Mouse (Mus musculus): Measurements from ENCODE around the gene Zfp207. TPM values are rescaled to one million over a fixed set of nuclear protein-coding genes. Genes with fewer than 3 reads are reported as not detected.
"Not testable (repeated sequence)": the region's sequence is repeated elsewhere in the genome, so short reads cannot be mapped to it uniquely, and the experiment has no call there.

Gene Zfp207
- 264 and 274 TPM in 2 replicates for polyA plus RNA-seq (2016; fragmentation: Nextera tagmentation; extraction: Ambion mirVana)

DNA sequence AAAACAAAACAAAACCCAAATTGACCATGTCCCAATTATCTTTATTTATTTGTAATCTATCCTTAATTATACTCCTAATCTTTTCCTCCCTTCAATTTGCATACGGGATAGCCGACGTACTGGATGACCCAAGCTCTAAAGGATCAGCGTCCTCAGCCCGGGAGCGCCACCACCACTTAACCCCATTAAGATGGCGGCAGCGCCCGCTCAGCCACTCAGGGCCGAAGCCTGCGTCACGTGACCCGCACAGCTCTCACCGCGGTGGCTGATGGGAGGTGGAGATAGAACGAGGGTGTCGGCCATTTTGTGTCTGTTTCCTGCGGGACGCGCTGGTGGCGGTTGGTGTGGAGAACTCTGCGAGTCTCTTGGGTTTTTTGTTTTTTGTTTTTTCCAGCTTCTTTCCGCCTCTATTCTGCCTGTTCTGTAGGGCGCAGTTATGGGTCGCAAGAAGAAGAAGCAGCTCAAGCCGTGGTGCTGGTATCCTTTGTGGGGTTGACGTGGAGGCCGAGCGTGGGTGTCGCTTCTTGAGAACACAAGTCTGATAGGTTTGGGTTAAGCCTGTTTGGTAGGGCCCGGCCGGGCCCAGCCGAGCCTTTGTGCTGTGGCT, at the start of gene Zfp207:
Gene Zfp207, plus strand, starts transcription at position 261 of the 607 bp plus-strand sequence.
- peak within 1 kb of the TSS; percentile 89 for H3K27ac ChIP-seq
- H3K9me3 ChIP-seq: no peaks in the 10 kb centered on the region
- WGBS: under 1% methylated on average over 33 of the region's 33 CpGs
- H3K9ac ChIP-seq: peak within 1 kb of the TSS; percentile 93
- peaks cover 23% of the 10 kb centered on the region for H3K4me1 ChIP-seq
- peak within 1 kb of the TSS; percentile 92 for H3K4me2 ChIP-seq (replicated peaks)
- peak within 1 kb of the TSS; percentile 86 for H3K4me3 ChIP-seq
- H3K27me3 ChIP-seq: no peaks in the 10 kb centered on the region
- peak; percentile 93 for ATAC-seq (ENCODE audit: insufficient number of reproducible peaks, insufficient read depth, low FRiP score, low TSS enrichment)
- peaks cover 13% of the 10 kb centered on the region for H3K36me3 ChIP-seq

DNA sequence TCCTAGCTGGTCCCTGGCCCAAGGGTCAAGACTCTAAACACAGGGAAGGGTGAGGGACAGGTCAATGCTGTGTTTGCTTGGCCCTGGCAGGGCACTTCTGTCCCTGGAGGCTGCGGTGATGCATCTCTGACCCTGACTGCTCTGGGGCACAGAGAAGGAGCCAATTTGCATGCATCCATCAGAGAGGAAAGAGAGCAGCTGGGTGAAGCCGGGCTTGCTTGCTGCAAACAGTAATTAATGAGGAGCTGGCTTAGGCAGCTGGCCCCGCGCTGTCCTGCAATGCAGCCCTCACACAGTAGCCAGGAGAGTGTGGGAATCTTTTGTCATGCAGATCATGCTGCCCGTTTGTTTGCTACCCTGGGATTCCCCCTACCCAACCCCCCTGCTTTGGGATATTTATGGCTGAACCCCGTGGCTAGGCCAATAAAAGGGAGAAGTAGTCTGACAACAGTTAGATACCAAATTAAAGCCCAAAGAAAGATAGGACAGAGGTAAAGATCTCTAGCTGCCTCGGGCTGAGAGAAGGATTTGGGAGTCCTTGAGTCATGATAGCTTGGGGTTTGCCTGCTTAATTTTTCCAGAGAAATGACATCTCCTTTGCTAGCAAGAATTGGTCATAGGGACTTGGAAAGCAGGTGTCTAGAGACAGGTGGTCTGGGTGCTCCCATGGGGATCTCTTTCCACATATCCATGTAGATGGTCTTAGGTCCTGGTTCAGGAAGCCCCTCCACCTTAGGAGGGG, 47.3 kb upstream of the Zfp207 start:
- Histone ChIP-seq H3K4me2 (replicated peaks) (no peak overlapping the region), H3K4me3 (no peak overlapping the region), H3K9ac (no peak overlapping the region), H3K27me3 (no peaks in the 10 kb centered on the region), H3K9me3 (no peaks in the 10 kb centered on the region), H3K36me3 (no peaks in the 10 kb centered on the region), H3K4me1 (no peaks in the 10 kb centered on the region), H3K27ac (no peak overlapping the region)
- 1% methylated on average over 7 of the region's 7 CpGs for WGBS
- 0 out of 2 replicates have a peak, but pooled peaks have one; percentile 48 for ATAC-seq (ENCODE audit: insufficient number of reproducible peaks, insufficient read depth, low FRiP score, low TSS enrichment)

DNA sequence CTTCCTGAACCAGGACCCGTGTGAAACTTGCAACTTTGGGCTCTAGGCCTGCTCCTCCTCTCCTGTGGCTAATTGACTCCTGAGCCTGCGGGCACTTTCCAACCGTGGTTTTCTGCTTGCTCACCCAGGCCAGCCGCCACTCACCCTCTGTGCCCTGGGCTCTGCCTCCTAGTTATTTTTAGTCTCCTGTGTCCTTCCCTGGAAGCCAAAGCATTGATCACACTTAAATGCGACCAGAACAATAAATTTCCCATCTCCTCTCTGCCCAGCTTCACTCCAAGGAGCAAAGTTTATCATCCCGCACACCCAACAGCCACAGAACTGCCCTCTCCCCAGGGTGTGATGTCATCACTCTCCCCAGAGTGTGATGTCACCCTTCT, 46.7 kb upstream of the Zfp207 start:
- no peak overlapping the region for H3K4me3 ChIP-seq
- no peaks in the 10 kb centered on the region for H3K27me3 ChIP-seq
- H3K4me2 ChIP-seq (replicated peaks): no peak overlapping the region
- no peak overlapping the region for H3K27ac ChIP-seq
- 16% methylated on average over 6 of the region's 6 CpGs for WGBS
- no peak overlapping the region for H3K9ac ChIP-seq
- no peaks in the 10 kb centered on the region for H3K4me1 ChIP-seq
- no peak for ATAC-seq (ENCODE audit: insufficient number of reproducible peaks, insufficient read depth, low FRiP score, low TSS enrichment)
- H3K36me3 ChIP-seq: no peaks in the 10 kb centered on the region
- H3K9me3 ChIP-seq: no peaks in the 10 kb centered on the region

DNA sequence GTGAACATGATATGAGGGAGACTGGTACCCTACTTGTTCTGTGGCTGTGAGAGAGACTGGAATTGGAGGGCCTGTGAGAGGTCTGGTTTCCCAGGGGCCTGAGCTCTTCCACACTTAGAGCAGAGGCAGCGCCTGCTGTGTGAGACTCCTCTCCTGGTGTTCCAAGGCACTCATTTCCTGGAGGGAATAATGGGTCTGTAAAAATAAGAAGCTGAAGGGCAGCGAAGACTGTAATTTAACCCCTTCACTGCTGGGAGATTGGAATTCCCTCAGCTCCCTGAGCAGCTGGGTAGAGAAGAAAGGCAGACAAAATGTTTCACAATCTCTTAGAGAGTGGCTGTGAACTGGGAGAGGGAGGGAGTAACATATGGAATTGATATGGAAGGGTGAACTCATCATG, 40.6 kb upstream of the Zfp207 start:
- no peaks in the 10 kb centered on the region for H3K36me3 ChIP-seq
- no peak for ATAC-seq (ENCODE audit: insufficient number of reproducible peaks, insufficient read depth, low FRiP score, low TSS enrichment)
- H3K4me1 ChIP-seq: peaks cover 11% of the 10 kb centered on the region
- no peaks in the 10 kb centered on the region for H3K9me3 ChIP-seq
- H3K4me3 ChIP-seq: no peak overlapping the region
- no peak overlapping the region for H3K9ac ChIP-seq
- H3K27me3 ChIP-seq: no peaks in the 10 kb centered on the region
- H3K4me2 ChIP-seq (replicated peaks): no peak overlapping the region
- WGBS: 0% methylated on average over 2 of the region's 2 CpGs
- no peak overlapping the region for H3K27ac ChIP-seq

DNA sequence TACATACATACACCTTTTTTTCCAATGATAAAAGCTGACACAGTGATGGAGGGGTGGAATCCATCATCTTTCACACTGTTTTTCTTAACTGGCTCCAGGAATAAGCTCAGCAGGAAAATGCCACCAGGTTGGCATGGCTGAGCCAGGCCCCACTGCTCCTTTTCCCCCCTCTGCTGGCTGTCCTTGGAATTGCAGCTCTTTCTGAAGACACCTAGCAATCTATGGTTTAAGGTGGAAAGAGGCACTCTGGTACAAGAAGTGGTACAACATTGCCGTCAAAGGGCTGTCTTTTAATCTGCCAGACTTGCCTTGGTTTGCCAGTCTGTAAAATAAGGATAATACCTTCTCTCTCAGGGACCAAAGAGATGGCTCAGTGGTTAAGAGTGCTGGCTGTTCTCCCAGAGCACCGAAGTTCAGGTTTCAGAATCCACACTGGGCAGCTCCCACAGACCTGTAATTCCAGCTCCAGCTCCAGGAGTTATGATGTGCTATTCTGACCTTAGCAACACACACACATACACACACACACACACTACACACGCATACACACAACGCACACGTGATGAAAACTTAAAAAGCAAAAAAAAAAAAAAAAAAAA, 31.1 kb upstream of the Zfp207 start:
- H3K4me2 ChIP-seq (replicated peaks): no peak overlapping the region
- ATAC-seq (ENCODE audit: insufficient number of reproducible peaks, insufficient read depth, low FRiP score, low TSS enrichment): 0 out of 2 replicates have a peak, but pooled peaks have one; percentile 35
- no peaks in the 10 kb centered on the region for H3K9me3 ChIP-seq
- no peak overlapping the region for H3K4me3 ChIP-seq
- 72% methylated on average over 5 of the region's 5 CpGs for WGBS
- no peaks in the 10 kb centered on the region for H3K36me3 ChIP-seq
- no peaks in the 10 kb centered on the region for H3K27me3 ChIP-seq
- H3K9ac ChIP-seq: no peak overlapping the region
- H3K27ac ChIP-seq: no peak overlapping the region
- no peaks in the 10 kb centered on the region for H3K4me1 ChIP-seq

DNA sequence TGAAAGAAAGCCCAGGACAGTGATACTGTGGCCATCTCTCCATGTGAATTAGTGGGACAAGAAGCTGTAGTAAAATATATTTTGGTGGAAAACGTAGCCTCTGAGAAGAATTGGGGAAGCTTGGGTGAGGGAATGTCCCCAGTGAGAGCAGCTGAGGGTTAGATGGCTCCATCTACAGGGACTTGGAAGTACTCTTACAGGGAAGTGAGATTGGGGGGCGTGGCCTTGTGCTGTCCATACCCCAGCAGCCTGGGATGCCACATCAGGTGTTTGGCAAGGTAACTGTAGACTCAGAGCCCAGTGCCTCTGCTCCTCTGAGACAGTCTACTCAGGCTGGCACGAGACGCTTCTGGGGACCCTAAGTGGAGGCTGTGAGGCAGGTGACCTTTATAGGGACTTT, 28.2 kb upstream of the Zfp207 start:
- no peak overlapping the region for H3K4me3 ChIP-seq
- 0 out of 2 replicates have a peak, but pooled peaks cover 4% of the 10 kb centered on the region for H3K36me3 ChIP-seq
- H3K4me1 ChIP-seq: no peaks in the 10 kb centered on the region
- no peak overlapping the region for H3K9ac ChIP-seq
- no peaks in the 10 kb centered on the region for H3K9me3 ChIP-seq
- H3K27me3 ChIP-seq: no peaks in the 10 kb centered on the region
- 44% methylated on average over 4 of the region's 4 CpGs for WGBS
- no peak for ATAC-seq (ENCODE audit: insufficient number of reproducible peaks, insufficient read depth, low FRiP score, low TSS enrichment)
- H3K4me2 ChIP-seq (replicated peaks): no peak overlapping the region
- H3K27ac ChIP-seq: no peak overlapping the region

DNA sequence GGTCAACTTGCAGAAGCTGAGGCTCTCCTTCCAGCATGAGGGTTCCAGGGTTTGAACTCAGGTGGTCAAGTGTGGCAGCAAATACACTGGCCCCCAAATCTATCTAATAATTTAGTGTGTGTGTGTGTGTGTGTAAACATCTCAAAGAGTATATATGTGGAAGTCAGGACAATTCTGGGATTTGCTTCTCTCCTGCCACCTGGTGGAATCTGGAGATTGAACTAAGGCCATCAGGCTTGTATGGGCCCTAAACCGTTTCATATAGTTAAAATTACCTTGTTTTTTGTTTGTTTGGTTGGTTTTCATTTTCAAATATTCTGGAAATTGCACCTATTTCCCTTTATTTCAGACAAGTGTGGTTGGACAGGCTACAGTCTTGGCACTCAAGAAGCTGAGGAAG, 14.1 kb upstream of the Zfp207 start:
- peaks cover 48% of the 10 kb centered on the region for H3K36me3 ChIP-seq
- WGBS: 83% methylated on average over 1 of the region's 1 CpGs
- no peak for ATAC-seq (ENCODE audit: insufficient number of reproducible peaks, insufficient read depth, low FRiP score, low TSS enrichment)
- H3K27me3 ChIP-seq: no peaks in the 10 kb centered on the region
- H3K27ac ChIP-seq: no peak overlapping the region
- H3K9ac ChIP-seq: no peak overlapping the region
- H3K9me3 ChIP-seq: no peaks in the 10 kb centered on the region
- H3K4me2 ChIP-seq (replicated peaks): no peak overlapping the region
- no peaks in the 10 kb centered on the region for H3K4me1 ChIP-seq
- H3K4me3 ChIP-seq: no peak overlapping the region

DNA sequence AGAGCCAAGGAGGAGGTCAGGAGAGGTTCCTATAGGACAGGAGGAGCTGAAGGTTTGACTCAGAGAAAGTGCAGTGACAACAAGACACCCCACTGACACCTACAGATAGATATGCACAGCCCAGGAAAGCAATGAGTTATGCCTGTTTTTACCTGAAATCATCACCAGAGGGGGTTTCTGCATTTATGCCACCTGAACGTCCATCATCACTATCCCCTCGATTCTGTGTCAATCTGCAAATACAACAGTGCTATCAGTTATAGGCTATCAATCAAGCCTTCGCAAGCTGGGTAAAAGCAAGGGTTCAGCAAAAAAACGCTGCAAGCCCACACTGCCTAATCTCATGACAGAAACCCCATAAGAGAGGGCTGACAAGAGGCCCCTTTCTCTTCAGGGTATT, 6.4 kb upstream of the Zfp207 start:
- peak overlapping the region; percentile 70; the same call in 1 of the 2 replicates for H3K4me2 ChIP-seq (replicated peaks)

DNA sequence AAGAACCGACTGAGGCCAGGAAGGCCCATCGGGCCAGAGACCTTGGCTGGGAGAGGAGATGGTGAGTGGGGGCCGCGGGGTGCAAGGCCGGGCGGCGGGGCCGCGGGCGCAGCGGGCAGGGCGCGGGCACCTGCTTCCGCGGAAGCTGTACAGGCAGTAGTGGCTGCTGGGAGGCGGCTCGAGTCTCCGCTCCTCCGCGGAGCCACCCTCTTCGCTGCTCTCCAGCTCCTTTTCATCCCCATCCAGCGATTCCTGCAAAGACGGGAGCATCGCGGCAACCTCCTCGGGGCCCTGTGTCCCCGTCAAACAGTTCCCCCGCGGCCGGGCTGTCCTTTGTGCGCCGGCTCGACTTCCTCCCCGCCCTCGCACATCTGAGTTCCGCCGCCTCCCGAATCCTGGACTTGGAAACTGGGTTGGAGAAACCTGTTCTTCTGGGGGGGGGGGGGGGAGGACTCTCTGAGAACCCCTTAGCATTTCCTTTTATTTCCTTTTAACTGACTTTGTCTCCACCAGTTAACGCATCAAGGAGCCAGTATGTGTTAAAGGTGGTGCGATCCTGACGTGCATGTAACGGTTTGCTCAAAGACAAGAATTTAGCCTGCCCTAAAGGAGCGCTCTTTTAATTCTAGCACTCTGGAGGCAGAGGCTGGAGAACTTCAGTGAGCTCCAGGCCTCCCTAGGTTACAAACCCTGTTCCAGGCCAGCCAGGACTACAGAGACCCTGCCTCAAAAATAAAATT, 5.2 kb upstream of the Zfp207 start, which contains the start of gene 5730455P16Rik:
Gene 5730455P16Rik, minus strand, starts transcription at position 323 of the 740 bp plus-strand sequence.
- 2% methylated on average over 43 of the region's 43 CpGs for WGBS
- H3K4me1 ChIP-seq: 0 out of 2 replicates have a peak, but pooled peaks cover 10% of the 10 kb centered on the region
- H3K4me3 ChIP-seq: peak within 1 kb of the TSS; percentile 73

More for the DNA sequence above, 6.4 kb upstream of the Zfp207 start:
- no peak overlapping the region for H3K27ac ChIP-seq
- H3K4me3 ChIP-seq: no peak overlapping the region
- H3K27me3 ChIP-seq: no peaks in the 10 kb centered on the region
- H3K9ac ChIP-seq: no peak overlapping the region
- H3K4me1 ChIP-seq: 0 out of 2 replicates have a peak, but pooled peaks cover 10% of the 10 kb centered on the region
- H3K36me3 ChIP-seq: peaks cover 26% of the 10 kb centered on the region
- WGBS: 68% methylated on average over 4 of the region's 4 CpGs
- no peaks in the 10 kb centered on the region for H3K9me3 ChIP-seq
- ATAC-seq (ENCODE audit: insufficient number of reproducible peaks, insufficient read depth, low FRiP score, low TSS enrichment): no peak

DNA sequence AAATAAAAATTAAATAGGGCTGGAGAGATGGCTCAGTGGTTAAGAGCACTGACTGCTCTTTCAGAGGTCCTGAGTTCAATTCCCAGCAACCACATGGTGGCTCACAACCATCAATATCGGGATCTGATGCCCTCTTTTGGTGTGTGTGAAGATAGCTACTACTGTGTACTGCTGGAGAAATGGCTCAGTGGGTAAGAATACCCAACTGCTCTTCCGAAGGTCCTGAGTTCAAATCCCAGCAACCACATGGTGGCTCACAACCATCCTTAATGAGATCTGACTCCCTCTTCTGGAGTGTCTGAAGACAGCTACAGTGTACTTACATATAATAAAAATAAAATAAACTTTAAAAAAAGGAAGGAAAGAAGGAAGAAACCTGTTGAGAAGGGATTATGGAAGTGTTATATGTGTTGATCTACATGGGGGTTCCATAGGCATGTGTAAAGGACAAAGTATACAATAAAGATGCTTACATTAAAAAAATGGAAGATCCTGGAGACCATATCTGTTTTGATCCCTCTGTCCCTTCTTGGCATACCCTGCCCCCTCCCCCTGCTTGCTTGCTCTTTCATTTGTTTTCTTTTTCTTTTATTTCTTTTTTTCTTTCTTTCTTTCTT, 4.5 kb upstream of the Zfp207 start:
- H3K27me3 ChIP-seq; ATAC-seq (ENCODE audit: insufficient number of reproducible peaks, insufficient read depth, low FRiP score, low TSS enrichment); H3K9ac ChIP-seq; H3K9me3 ChIP-seq: not testable (repeated sequence)
- Histone ChIP-seq H3K36me3 (peaks cover 15% of the 10 kb centered on the region), H3K4me1 (0 out of 2 replicates have a peak, but pooled peaks cover 10% of the 10 kb centered on the region), H3K27ac (0 out of 2 replicates have a peak overlapping the region, but pooled peaks have one; percentile 50), H3K4me3 (peak overlapping the region; percentile 73; the same call in 1 of the 2 replicates), H3K4me2 (replicated peaks) (peak overlapping the region; percentile 70)
- WGBS: 60% methylated on average over 2 of the region's 2 CpGs

More for the DNA sequence above, 5.2 kb upstream of the Zfp207 start, which contains the start of gene 5730455P16Rik:
- Histone ChIP-seq H3K9ac (peak within 1 kb of the TSS; percentile 91), H3K27me3 (no peaks in the 10 kb centered on the region), H3K27ac (peak within 1 kb of the TSS; percentile 83), H3K4me2 (replicated peaks) (peak within 1 kb of the TSS; percentile 70), H3K9me3 (no peaks in the 10 kb centered on the region), H3K36me3 (peaks cover 22% of the 10 kb centered on the region)
- ATAC-seq (ENCODE audit: insufficient number of reproducible peaks, insufficient read depth, low FRiP score, low TSS enrichment): 0 out of 2 replicates have a peak, but pooled peaks have one; percentile 52

DNA sequence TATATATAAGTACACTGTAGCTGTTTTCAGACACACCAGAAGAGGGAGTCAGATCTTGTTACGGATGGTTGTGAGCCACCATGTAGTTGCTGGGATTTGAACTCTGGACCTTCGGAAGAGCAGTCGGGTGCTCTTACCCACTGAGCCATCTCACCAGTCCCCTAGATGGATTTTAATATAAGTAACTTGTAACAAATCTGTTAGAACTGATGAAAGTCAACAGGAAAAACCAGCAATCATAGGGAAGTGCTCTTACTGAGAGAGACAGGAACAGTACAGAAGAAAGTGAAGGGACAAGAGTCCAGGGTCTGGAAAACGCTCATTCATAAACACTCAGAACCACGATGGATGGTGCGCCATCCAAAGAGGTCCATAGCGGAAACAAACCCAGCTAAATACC, 3.9 kb upstream of the Zfp207 start:
- not testable (repeated sequence) for ATAC-seq (ENCODE audit: insufficient number of reproducible peaks, insufficient read depth, low FRiP score, low TSS enrichment); H3K9ac ChIP-seq; H3K4me2 ChIP-seq (replicated peaks); H3K27me3 ChIP-seq; H3K4me3 ChIP-seq; H3K27ac ChIP-seq; H3K9me3 ChIP-seq
- Histone ChIP-seq H3K4me1 (0 out of 2 replicates have a peak, but pooled peaks cover 10% of the 10 kb centered on the region), H3K36me3 (peaks cover 10% of the 10 kb centered on the region)
- WGBS: 91% methylated on average over 7 of the region's 7 CpGs
